Mouse (Mus musculus): ENCODE data around the gene Zfp536. TPM values are rescaled to one million over a fixed set of nuclear protein-coding genes. Genes with fewer than 3 reads are reported as not detected.
"Not testable (repeated sequence)": the region's sequence is repeated elsewhere in the genome, so short reads cannot be mapped to it uniquely, and the experiment has no call there.

The Zfp536 gene
- total RNA-seq, 2 experiments from 2014 or later: 35.1 to 40.3 TPM

GRCm38 (mm10) chr7:37768310-37768940 lies 5.0 kb downstream of the Zfp536 start:
- no peak for DNase-seq (ENCODE audit: low spot score in 2 of 2)

- no peak for DNase-seq (ENCODE audit: low spot score in 2 of 2)
These were observed 14.6 kb downstream of the Zfp536 start for GRCm38 (mm10) chr7:37758886-37759285.

- no peak for DNase-seq (ENCODE audit: low spot score in 2 of 2)
These were observed 20.4 kb downstream of the Zfp536 start for GRCm38 (mm10) chr7:37753024-37753423.

GRCm38 (mm10) chr7:37746133-37746761 lies 27.2 kb downstream of the Zfp536 start:
- no peak for DNase-seq (ENCODE audit: low spot score in 2 of 2)

GRCm38 (mm10) chr7:37743350-37743749 lies 30.1 kb downstream of the Zfp536 start:
- DNase-seq (ENCODE audit: low spot score in 2 of 2): no peak

- DNase-seq (ENCODE audit: low spot score in 2 of 2): no peak
These were observed 36.2 kb downstream of the Zfp536 start for GRCm38 (mm10) chr7:37737191-37737590.

- DNase-seq (ENCODE audit: low spot score in 2 of 2): no peak
These were observed 37.1 kb downstream of the Zfp536 start for GRCm38 (mm10) chr7:37736413-37736720.

- DNase-seq (ENCODE audit: low spot score in 2 of 2): no peak
These were observed 37.6 kb downstream of the Zfp536 start for GRCm38 (mm10) chr7:37735707-37736412.

- DNase-seq (ENCODE audit: low spot score in 2 of 2): no peak
These were observed 38.3 kb downstream of the Zfp536 start for GRCm38 (mm10) chr7:37735101-37735500.

GRCm38 (mm10) chr7:37734576-37734975 lies 38.9 kb downstream of the Zfp536 start:
- DNase-seq (ENCODE audit: low spot score in 2 of 2): no peak

GRCm38 (mm10) chr7:37733996-37734395 lies 39.4 kb downstream of the Zfp536 start:
- DNase-seq (ENCODE audit: low spot score in 2 of 2): no peak

- no peak for DNase-seq (ENCODE audit: low spot score in 2 of 2)
These were observed 40.7 kb downstream of the Zfp536 start for GRCm38 (mm10) chr7:37732741-37733140.

- DNase-seq (ENCODE audit: low spot score in 2 of 2): no peak
These were observed 45.7 kb downstream of the Zfp536 start for GRCm38 (mm10) chr7:37727746-37728145.

- no peak for DNase-seq (ENCODE audit: low spot score in 2 of 2)
These were observed 49.2 kb downstream of the Zfp536 start for GRCm38 (mm10) chr7:37724002-37724790.

- no peak for DNase-seq (ENCODE audit: low spot score in 2 of 2)
These were observed 50.2 kb downstream of the Zfp536 start for GRCm38 (mm10) chr7:37723191-37723592.

- no peak for DNase-seq (ENCODE audit: low spot score in 2 of 2)
These were observed 51.8 kb downstream of the Zfp536 start for GRCm38 (mm10) chr7:37721676-37722075.

GRCm38 (mm10) chr7:37718671-37719402 lies 54.6 kb downstream of the Zfp536 start:
- no peak for DNase-seq (ENCODE audit: low spot score in 2 of 2)

GRCm38 (mm10) chr7:37717071-37717470 lies 56.4 kb downstream of the Zfp536 start:
- no peak for DNase-seq (ENCODE audit: low spot score in 2 of 2)

- no peak for DNase-seq (ENCODE audit: low spot score in 2 of 2)
These were observed 56.8 kb downstream of the Zfp536 start for GRCm38 (mm10) chr7:37716626-37717025.

GRCm38 (mm10) chr7:37704464-37704863 lies 69.0 kb downstream of the Zfp536 start:
- DNase-seq (ENCODE audit: low spot score in 2 of 2): peak in 1 of 2 experiments; percentile 12

- DNase-seq (ENCODE audit: low spot score in 2 of 2): not testable (repeated sequence)
These were observed 76.1 kb downstream of the Zfp536 start for GRCm38 (mm10) chr7:37697378-37697777.

All from left cerebral cortex, adult 18-20 months (tissue).